Mouse (Mus musculus) R1 (cell line): ENCODE measurements around the gene Gm21977.
"Not testable (repeated sequence)": the region's sequence is repeated elsewhere in the genome, so short reads cannot be mapped to it uniquely, and the experiment has no call there.

Experiments
- DNase-seq: peaks from one replicate; pipeline ENCODE4 v3.0.0-alpha.2; 2018; ENCODE audit warnings: low read depth, low spot score

Gene Gm21977

DNA sequence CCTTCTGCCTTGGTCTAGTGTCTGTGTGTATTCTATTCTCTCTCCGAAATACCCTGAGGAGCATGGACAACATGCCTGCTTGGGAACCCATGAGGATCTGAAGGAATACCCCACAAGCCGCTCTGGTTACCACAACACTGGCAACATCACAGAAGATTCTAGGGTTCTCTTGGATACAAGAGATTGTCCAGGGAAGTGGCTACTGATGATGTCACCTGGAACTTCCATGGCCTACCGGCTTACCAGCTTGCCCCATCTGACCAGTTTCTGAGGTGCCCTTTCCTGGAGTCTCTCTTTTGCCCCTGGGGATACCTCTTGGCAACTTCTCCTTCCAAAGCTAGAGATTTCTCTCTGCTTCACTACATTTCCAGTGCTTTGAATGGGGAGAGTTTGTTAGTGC is at the start of gene Gm21977:
TSS of gene Gm21977 (minus strand) at position 101 of the 400 bp plus-strand sequence.
- not testable (repeated sequence) for DNase-seq
